Mouse (Mus musculus) heart, adult 2 months (tissue): ENCODE measurements at regions not wholly inside any gene's neighbourhood (a gene's known extent, or its start where the extent isn't known, plus 50 kb on each side); places are given as distances from the start of the nearest gene placed in this dataset.

Source experiments
- DNase-seq, 2 experiments: peaks; one replicate each; pipeline ENCODE4 v3.0.0; 2021
- H3K27ac ChIP-seq: fragments of 200-600 bp; 2 replicates; pipeline ENCODE4 v1.8.1; 2022
- H3K27me3 ChIP-seq: fragments of 200-500 bp; 2 replicates; pipeline ENCODE4 v1.6.1; 2012; ENCODE audit warnings: mild to moderate bottlenecking, low read length, inconsistent platforms, mixed read lengths; ENCODE audit not compliant: control insufficient read depth, insufficient read depth
- H3K36me3 ChIP-seq: fragments of 200-500 bp; 2 replicates; pipeline ENCODE4 v1.6.1; 2012; ENCODE audit warnings: low read length, inconsistent platforms; ENCODE audit not compliant: control insufficient read depth, insufficient read depth
- H3K4me1 ChIP-seq: fragments of 200-500 bp; 2 replicates; pipeline ENCODE4 v1.6.1; 2011; ENCODE audit warnings: low read length; ENCODE audit not compliant: control insufficient read depth, insufficient read depth
- H3K4me3 ChIP-seq: fragments of 200-600 bp; 2 replicates; pipeline ENCODE4 v1.8.1; 2022
- H3K79me2 ChIP-seq: fragments of 200-500 bp; replicated peaks from 2 replicates; pipeline ENCODE4 v1.6.1; 2012; ENCODE audit warnings: mild to moderate bottlenecking, inconsistent platforms, low read length, moderate library complexity, mixed read lengths; ENCODE audit not compliant: control insufficient read depth, insufficient read depth
- H3K9ac ChIP-seq: fragments of 200-500 bp; 2 replicates; pipeline ENCODE4 v1.6.1; 2012; ENCODE audit warnings: low read depth, mild to moderate bottlenecking, control low read depth, inconsistent platforms, low read length, mixed read lengths
- CTCF ChIP-seq: fragments of 200-600 bp; IDR thresholded peaks from 2 replicates; pipeline ENCODE4 v1.8.1; 2022; ENCODE audit warnings: antibody characterized with exemption, mild to moderate bottlenecking, moderate library complexity
- EP300 ChIP-seq: fragments of 200-500 bp; IDR thresholded peaks from 2 replicates; pipeline ENCODE4 v1.6.1; 2011; ENCODE audit warnings: low read depth, low read length, control low read depth; ENCODE audit not compliant: insufficient read depth
- POLR2A ChIP-seq: fragments of 200-500 bp; IDR thresholded peaks from 2 replicates; pipeline ENCODE4 v1.6.1; 2011; ENCODE audit warnings: mild to moderate bottlenecking, low read depth, low read length, control low read depth; ENCODE audit not compliant: insufficient read depth
- WGBS: fragments of 180-500 bp; shearing (Covaris S2); methylation state at CpG from one replicate; pipeline ENCODE4 v1.1.7; 2018; 5-methylcytosine and 5-hydroxymethylcytosine counted together
- intact Hi-C: fragments of 180-260 bp; cut with DNase I; formaldehyde crosslinking; loops from one replicate; pipeline ENCODE4 v1.15.1; 2025

GRCm38 (mm10) chr2:179292566-179292965 is 149.7 kb upstream of the Cdh4 start:
- WGBS, result 54% methylated on average over 4 of the region's 4 CpGs
- no peaks in the 10 kb centered on the region; the same call in 1 of the 2 replicates for H3K27me3 ChIP-seq
- H3K27ac ChIP-seq, result no peak overlapping the region
- intact Hi-C loops, result no loop called here
- H3K36me3 ChIP-seq, result no peaks in the 10 kb centered on the region
- H3K79me2 ChIP-seq, result no peaks in the 10 kb centered on the region
- H3K4me3 ChIP-seq, result no peak overlapping the region
- no peak for DNase-seq
- no peaks in the 10 kb centered on the region for H3K4me1 ChIP-seq
- no peak for TF ChIP-seq EP300
- no peak for TF ChIP-seq CTCF
- no peak for TF ChIP-seq POLR2A
- no peak overlapping the region for H3K9ac ChIP-seq

- intact Hi-C loops, result no loop called here
Observed at GRCm38 (mm10) chr2:179293114-179293513, 149.1 kb upstream of the Cdh4 start.

GRCm38 (mm10) chr2:179297057-179297456 is 145.2 kb upstream of the Cdh4 start:
- H3K79me2 ChIP-seq, result no peaks in the 10 kb centered on the region
- no peak overlapping the region for H3K4me3 ChIP-seq
- no peaks in the 10 kb centered on the region for H3K36me3 ChIP-seq
- 81% methylated on average over 9 of the region's 9 CpGs for WGBS
- H3K27ac ChIP-seq, result no peak overlapping the region
- intact Hi-C loops, result no loop called here
- H3K27me3 ChIP-seq, result no peaks in the 10 kb centered on the region; the same call in 1 of the 2 replicates
- TF ChIP-seq EP300 (no peak), CTCF (no peak), POLR2A (no peak)
- no peak overlapping the region for H3K9ac ChIP-seq
- H3K4me1 ChIP-seq, result no peaks in the 10 kb centered on the region
- no peak for DNase-seq

More at GRCm38 (mm10) chr2:179293114-179293513, 149.1 kb upstream of the Cdh4 start:
- WGBS, result 71% methylated on average over 8 of the region's 8 CpGs
- H3K4me3 ChIP-seq, result no peak overlapping the region
- no peak overlapping the region for H3K9ac ChIP-seq
- no peaks in the 10 kb centered on the region for H3K4me1 ChIP-seq
- H3K27me3 ChIP-seq, result no peaks in the 10 kb centered on the region; the same call in 1 of the 2 replicates
- H3K79me2 ChIP-seq, result no peaks in the 10 kb centered on the region
- TF ChIP-seq EP300, result no peak
- no peak overlapping the region for H3K27ac ChIP-seq
- no peaks in the 10 kb centered on the region for H3K36me3 ChIP-seq
- no peak for DNase-seq

- Histone ChIP-seq H3K79me2 (no peaks in the 10 kb centered on the region), H3K27ac (no peak overlapping the region), H3K9ac (no peak overlapping the region), H3K36me3 (no peaks in the 10 kb centered on the region), H3K27me3 (no peaks in the 10 kb centered on the region), H3K4me1 (no peaks in the 10 kb centered on the region), H3K4me3 (no peak overlapping the region)
- TF ChIP-seq POLR2A, result no peak
- TF ChIP-seq EP300, result no peak
- no peak for TF ChIP-seq CTCF
- no peak for DNase-seq
- 19% methylated on average over 8 of the region's 8 CpGs for WGBS
- intact Hi-C loops, result no loop called here
Observed at GRCm38 (mm10) chr2:179303765-179304164, 138.5 kb upstream of the Cdh4 start.

- 32% methylated on average over 11 of the region's 11 CpGs for WGBS
Observed at GRCm38 (mm10) chr2:179307286-179307931, 134.8 kb upstream of the Cdh4 start.

GRCm38 (mm10) chr2:179307932-179308303 is 134.3 kb upstream of the Cdh4 start:
- intact Hi-C loops, result no loop called here

More at GRCm38 (mm10) chr2:179307286-179307931, 134.8 kb upstream of the Cdh4 start:
- no peak overlapping the region for H3K27ac ChIP-seq
- DNase-seq, result no peak
- TF ChIP-seq POLR2A (no peak), EP300 (no peak), CTCF (no peak)
- no peak overlapping the region for H3K4me3 ChIP-seq
- no peaks in the 10 kb centered on the region for H3K27me3 ChIP-seq
- no peaks in the 10 kb centered on the region for H3K36me3 ChIP-seq
- H3K79me2 ChIP-seq, result no peaks in the 10 kb centered on the region
- intact Hi-C loops, result no loop called here
- H3K9ac ChIP-seq, result no peak overlapping the region
- no peaks in the 10 kb centered on the region for H3K4me1 ChIP-seq

More at GRCm38 (mm10) chr2:179307932-179308303, 134.3 kb upstream of the Cdh4 start:
- Histone ChIP-seq H3K36me3 (no peaks in the 10 kb centered on the region), H3K9ac (no peak overlapping the region), H3K27ac (no peak overlapping the region), H3K27me3 (no peaks in the 10 kb centered on the region), H3K4me3 (no peak overlapping the region), H3K4me1 (no peaks in the 10 kb centered on the region), H3K79me2 (no peaks in the 10 kb centered on the region)
- WGBS, result 13% methylated on average over 3 of the region's 3 CpGs
- DNase-seq, result no peak
- TF ChIP-seq EP300 (no peak), POLR2A (no peak), CTCF (no peak)
